Mouse (Mus musculus): ENCODE measurements around the gene Greb1.

The Greb1 gene

GRCm38 (mm10) chr12:16805511-16805910 is 4.8 kb upstream of the Greb1 start:
- peak; percentile 71 for DNase-seq (ENCODE audit: low read depth, low spot score)

GRCm38 (mm10) chr12:16803956-16804430 is 3.3 kb upstream of the Greb1 start:
- DNase-seq (ENCODE audit: low read depth, low spot score) = no peak

- DNase-seq (ENCODE audit: low read depth, low spot score) = no peak
Measured at GRCm38 (mm10) chr12:16803237-16803955, 2.7 kb upstream of the Greb1 start.

- peak; percentile 46 for DNase-seq (ENCODE audit: low read depth, low spot score)
Measured at GRCm38 (mm10) chr12:16800959-16801315, 251 bp upstream of the Greb1 start.

GRCm38 (mm10) chr12:16799928-16800258 is 793 bp downstream of the Greb1 start:
- no peak for DNase-seq (ENCODE audit: low read depth, low spot score)

GRCm38 (mm10) chr12:16798894-16799293 is 1.8 kb downstream of the Greb1 start:
- no peak for DNase-seq (ENCODE audit: low read depth, low spot score)

GRCm38 (mm10) chr12:16795781-16796180 is 4.9 kb downstream of the Greb1 start:
- no peak for DNase-seq (ENCODE audit: low read depth, low spot score)

- peak; percentile 55 for DNase-seq (ENCODE audit: low read depth, low spot score)
Measured at GRCm38 (mm10) chr12:16793371-16793770, 7.3 kb downstream of the Greb1 start.

GRCm38 (mm10) chr12:16790456-16790855 is 10.2 kb downstream of the Greb1 start:
- DNase-seq (ENCODE audit: low read depth, low spot score) = no peak

GRCm38 (mm10) chr12:16789756-16790155 is 10.9 kb downstream of the Greb1 start:
- DNase-seq (ENCODE audit: low read depth, low spot score) = no peak

GRCm38 (mm10) chr12:16789199-16789598 is 11.5 kb downstream of the Greb1 start:
- DNase-seq (ENCODE audit: low read depth, low spot score) = no peak

GRCm38 (mm10) chr12:16788600-16788999 is 12.1 kb downstream of the Greb1 start:
- DNase-seq (ENCODE audit: low read depth, low spot score) = no peak

GRCm38 (mm10) chr12:16781034-16781746 is 19.5 kb downstream of the Greb1 start:
- DNase-seq (ENCODE audit: low read depth, low spot score) = no peak

- DNase-seq (ENCODE audit: low read depth, low spot score) = no peak
Measured at GRCm38 (mm10) chr12:16780320-16780719, 20.4 kb downstream of the Greb1 start.

GRCm38 (mm10) chr12:16779165-16779564 is 21.5 kb downstream of the Greb1 start:
- DNase-seq (ENCODE audit: low read depth, low spot score) = no peak

GRCm38 (mm10) chr12:16778523-16778922 is 22.2 kb downstream of the Greb1 start:
- DNase-seq (ENCODE audit: low read depth, low spot score) = no peak

GRCm38 (mm10) chr12:16775351-16775750 is 25.3 kb downstream of the Greb1 start:
- no peak for DNase-seq (ENCODE audit: low read depth, low spot score)

GRCm38 (mm10) chr12:16774605-16775004 is 26.1 kb downstream of the Greb1 start:
- DNase-seq (ENCODE audit: low read depth, low spot score) = no peak

- no peak for DNase-seq (ENCODE audit: low read depth, low spot score)
Measured at GRCm38 (mm10) chr12:16769601-16770165, 31.0 kb downstream of the Greb1 start.

- no peak for DNase-seq (ENCODE audit: low read depth, low spot score)
Measured at GRCm38 (mm10) chr12:16768711-16769110, 32.0 kb downstream of the Greb1 start.

- no peak for DNase-seq (ENCODE audit: low read depth, low spot score)
Measured at GRCm38 (mm10) chr12:16768251-16768650, 32.4 kb downstream of the Greb1 start.

- no peak for DNase-seq (ENCODE audit: low read depth, low spot score)
Measured at GRCm38 (mm10) chr12:16764776-16765445, 35.8 kb downstream of the Greb1 start.
